Mouse (Mus musculus) CH12.LX (cell line): Measurements from ENCODE around the gene Rhoq. TPM values are rescaled to one million over a fixed set of nuclear protein-coding genes. Genes with fewer than 3 reads are reported as not detected.

Source experiments
- DNase-seq: peaks from one replicate; pipeline ENCODE4 v3.0.0-alpha.2; 2013; ENCODE audit errors: extremely low read depth
- H3K27ac ChIP-seq: 2 replicates; pipeline ENCODE4 v1.5.1; 2012; ENCODE audit warnings: low read depth, mild to moderate bottlenecking, control low read depth, moderate library complexity; ENCODE audit not compliant: insufficient read depth
- H3K27me3 ChIP-seq: replicated peaks from 2 replicates; pipeline ENCODE3; 2012; ENCODE audit warnings: inconsistent platforms
- H3K36me3 ChIP-seq, 2 experiments: replicated peaks in 1 of 2; 2 replicates each; pipeline versions ENCODE3 to v1.6.1; 2012; ENCODE audit warnings: inconsistent platforms in 1 of 2, low read length in 1 of 2, mild to moderate bottlenecking in 1 of 2, mixed read lengths in 1 of 2, moderate library complexity in 1 of 2; ENCODE audit not compliant: control insufficient read depth in 1 of 2, insufficient read depth in 1 of 2
- H3K4me1 ChIP-seq, 2 experiments: 2 replicates each; pipeline ENCODE4 v1.6.1; 2012; ENCODE audit warnings: inconsistent platforms in 1 of 2, moderate library complexity in 1 of 2; ENCODE audit not compliant: insufficient read depth in 2 of 2, control insufficient read depth in 1 of 2
- H3K4me2 ChIP-seq: 2 replicates; pipeline ENCODE4 v1.6.1; 2012; ENCODE audit warnings: low read depth, mild to moderate bottlenecking, control low read depth; ENCODE audit not compliant: poor library complexity, insufficient read depth, severe bottlenecking
- H3K4me3 ChIP-seq, 3 experiments: fragments of 150-350 bp in 1 of 3; sonication (generic) in 1 of 3; replicated peaks in 1 of 3; 2 replicates each; pipeline versions ENCODE3 to v1.5.1; 2011 to 2012; ENCODE audit warnings: low read depth in 2 of 3, low read length in 2 of 3, mild to moderate bottlenecking in 2 of 3, moderate library complexity in 2 of 3, control low read depth in 1 of 3, improper control_type of control experiment in 1 of 3, inconsistent platforms in 1 of 3, mixed read lengths in 1 of 3; ENCODE audit not compliant: poor library complexity in 1 of 3
- H3K79me2 ChIP-seq: replicated peaks from 2 replicates; pipeline ENCODE4 v1.6.1; 2012; ENCODE audit warnings: mild to moderate bottlenecking, moderate library complexity; ENCODE audit not compliant: control insufficient read depth, poor library complexity, insufficient read depth, severe bottlenecking; ENCODE audit errors: extremely low read depth
- H3K9ac ChIP-seq: 2 replicates; pipeline ENCODE4 v1.6.1; 2012; ENCODE audit warnings: low read depth, mild to moderate bottlenecking, control low read depth, moderate library complexity; ENCODE audit not compliant: insufficient read depth
- H3K9me3 ChIP-seq: replicated peaks from 2 replicates; pipeline ENCODE3; 2012; ENCODE audit warnings: low read length, inconsistent platforms, mixed read lengths
- CHD1 ChIP-seq: IDR thresholded peaks from 2 replicates; pipeline ENCODE4 v1.6.1; 2012; ENCODE audit warnings: low read depth, low read length, improper control_type of control experiment, inconsistent platforms
- CTCF ChIP-seq, 2 experiments: IDR thresholded peaks in 1 of 2; conservative IDR thresholded peaks in 1 of 2; 2 replicates each; pipeline ENCODE4 v1.5.1; 2011 to 2012; ENCODE audit warnings: low read depth in 2 of 2, low read length in 2 of 2, improper control_type of control experiment in 1 of 2, inconsistent platforms in 1 of 2, mild to moderate bottlenecking in 1 of 2, moderate library complexity in 1 of 2
- ELF1 ChIP-seq: IDR thresholded peaks from 2 replicates; pipeline ENCODE4 v1.6.1; 2014; ENCODE audit warnings: low read depth, mild to moderate bottlenecking, inconsistent platforms, low read length, improper control_type of control experiment
- EP300 ChIP-seq: IDR thresholded peaks from 2 replicates; pipeline ENCODE4 v1.6.1; 2011; ENCODE audit warnings: low read length, improper control_type of control experiment
- GABPA ChIP-seq: IDR thresholded peaks from 2 replicates; pipeline ENCODE4 v1.6.1; 2012; ENCODE audit warnings: low read depth, low read length, improper control_type of control experiment, inconsistent platforms; ENCODE audit not compliant: insufficient replicate concordance
- HCFC1 ChIP-seq: IDR thresholded peaks from 2 replicates; pipeline ENCODE4 v1.6.1; 2012; ENCODE audit warnings: low read depth, mild to moderate bottlenecking, inconsistent platforms, low read length, improper control_type of control experiment
- IRF4 ChIP-seq: IDR thresholded peaks from 2 replicates; pipeline ENCODE4 v1.6.1; 2014; ENCODE audit warnings: low read depth, mild to moderate bottlenecking, inconsistent platforms, low read length, improper control_type of control experiment
- JUN ChIP-seq: IDR thresholded peaks from 2 replicates; pipeline ENCODE4 v1.6.1; 2011; ENCODE audit warnings: low read depth, mild to moderate bottlenecking, low read length, improper control_type of control experiment, moderate library complexity; ENCODE audit not compliant: insufficient read depth
- MAFK ChIP-seq: IDR thresholded peaks from 2 replicates; pipeline ENCODE4 v1.6.1; 2011; ENCODE audit warnings: low read length, improper control_type of control experiment; ENCODE audit not compliant: insufficient replicate concordance
- MAZ ChIP-seq: IDR thresholded peaks from 2 replicates; pipeline ENCODE4 v1.6.1; 2012; ENCODE audit warnings: low read depth, mild to moderate bottlenecking, inconsistent platforms, low read length, improper control_type of control experiment, moderate library complexity
- NELFE ChIP-seq: IDR thresholded peaks from 2 replicates; pipeline ENCODE4 v1.6.1; 2011; ENCODE audit warnings: low read depth, low read length, improper control_type of control experiment
- PAX5 ChIP-seq: IDR thresholded peaks from 2 replicates; pipeline ENCODE4 v1.6.1; 2012; ENCODE audit warnings: low read length, inconsistent platforms, mixed read lengths
- POLR2AphosphoS2 ChIP-seq: IDR thresholded peaks from 2 replicates; pipeline ENCODE4 v1.6.1; 2011; ENCODE audit warnings: low read depth, low read length, improper control_type of control experiment
- RAD21 ChIP-seq: IDR thresholded peaks from 2 replicates; pipeline ENCODE4 v1.6.1; 2011; ENCODE audit warnings: low read depth, mild to moderate bottlenecking, low read length, improper control_type of control experiment, moderate library complexity
- RCOR1 ChIP-seq: conservative IDR thresholded peaks from 2 replicates; pipeline ENCODE4 v1.6.1; 2012; ENCODE audit warnings: low read depth, mild to moderate bottlenecking, inconsistent platforms, low read length, improper control_type of control experiment
- SIN3A ChIP-seq: IDR thresholded peaks from 2 replicates; pipeline ENCODE4 v1.6.1; 2012; ENCODE audit warnings: low read length, improper control_type of control experiment, inconsistent platforms
- SMC3 ChIP-seq: IDR thresholded peaks from 2 replicates; pipeline ENCODE4 v1.6.1; 2011; ENCODE audit warnings: low read depth, low read length, improper control_type of control experiment
- TCF12 ChIP-seq: IDR thresholded peaks from 2 replicates; pipeline ENCODE4 v1.6.1; 2014; ENCODE audit warnings: low read depth, mild to moderate bottlenecking, inconsistent platforms, low read length, improper control_type of control experiment
- UBTF ChIP-seq: IDR thresholded peaks from 2 replicates; pipeline ENCODE4 v1.6.1; 2012; ENCODE audit warnings: low read depth, mild to moderate bottlenecking, inconsistent platforms, low read length, improper control_type of control experiment, moderate library complexity
- USF1 ChIP-seq: IDR thresholded peaks from 2 replicates; pipeline ENCODE4 v1.6.1; 2014; ENCODE audit warnings: low read depth, mild to moderate bottlenecking, inconsistent platforms, low read length, improper control_type of control experiment
- ZKSCAN1 ChIP-seq: IDR thresholded peaks from 2 replicates; pipeline ENCODE4 v1.6.1; 2012; ENCODE audit warnings: low read depth, inconsistent platforms, low read length, improper control_type of control experiment, borderline replicate concordance
- dilution Hi-C: fragments of 300-500 bp; cut with MboI; formaldehyde crosslinking; loops from 2 replicates; pipeline ENCODE4 v1.14.3; 2020; ENCODE audit warnings: low sequenced_read_pairs; ENCODE audit not compliant: extremely low pct_unique_long_range_greater_than_20kb, extremely low pct_ligation_motif_present
- in situ Hi-C: fragments of 300-500 bp; cut with MboI; formaldehyde crosslinking; loops from 3 replicates; pipeline ENCODE4 v1.14.3; 2019; ENCODE audit warnings: low sequenced_read_pairs, low pct_ligation_motif_present, low pct_unique_long_range_greater_than_20kb, mixed read lengths
- polyA plus RNA-seq: library from polyadenylated mRNA; unstranded; fragments of >175 nt; gene quantifications from 2 replicates; pipeline ENCODE4 v1.2.1, GENCODE M21; 2012; ENCODE audit warnings: low read depth; ENCODE audit not compliant: insufficient read length
- total RNA-seq, 2 experiments: library from RNA; depleted of rRNA; stranded (reverse); fragments of 300-350 nt in 1 of 2; fragments of >200 nt in 1 of 2; gene quantifications; 2 replicates each; pipeline ENCODE4 v1.2.3; 2012 to 2014

Rhoq gene
- total and polyA plus RNA-seq, 3 experiments = 18.8 to 24.4 (median 23.2) TPM

GRCm38 (mm10) chr17:86929981-86930380 lies 32.9 kb upstream of the Rhoq start:
- in situ Hi-C loops = no loop called here
- H3K27ac ChIP-seq = no peak overlapping the region
- no peaks in the 10 kb centered on the region for H3K27me3 ChIP-seq
- H3K9me3 ChIP-seq = peaks cover 4% of the 10 kb centered on the region
- no peak overlapping the region for H3K4me2 ChIP-seq
- dilution Hi-C loops = no loop called here
- no peak for DNase-seq
- H3K79me2 ChIP-seq = no peaks in the 10 kb centered on the region
- H3K4me3 ChIP-seq = no peak overlapping the region
- H3K9ac ChIP-seq = no peak overlapping the region
- peaks cover 0 to 14% of the 10 kb centered on the region in 2 experiments; a peak in 2 of 4 replicates for H3K4me1 ChIP-seq
- TF ChIP-seq ELF1 (no peak), RAD21 (no peak), CTCF (conservative IDR thresholded peaks at IDR 0.05 in 1 of 2, IDR thresholded peaks at IDR 0.05 in 1 of 2; ENCODE audit: low read depth in 2 of 2, low read length in 2 of 2) (no peak), POLR2AphosphoS2 (no peak), SMC3 (no peak), MAZ (no peak), EP300 (no peak), MAFK (no peak), TCF12 (no peak), IRF4 (no peak), GABPA (no peak), ZKSCAN1 (no peak)
- H3K36me3 ChIP-seq = no peaks in the 10 kb centered on the region

- Histone ChIP-seq H3K27me3 (no peaks in the 10 kb centered on the region), H3K9me3 (no peaks in the 10 kb centered on the region), H3K36me3 (no peaks in the 10 kb centered on the region), H3K4me3 (no peak overlapping the region), H3K79me2 (no peaks in the 10 kb centered on the region), H3K4me2 (no peak overlapping the region), H3K9ac (no peak overlapping the region)
- no peak for DNase-seq
- no peak for TF ChIP-seq MAFK
- no peak for TF ChIP-seq ZKSCAN1
- TF ChIP-seq GABPA = no peak
- no peak for TF ChIP-seq USF1
- no peak for TF ChIP-seq SMC3
- no peak for TF ChIP-seq HCFC1
- TF ChIP-seq UBTF = no peak
- no peak for TF ChIP-seq RAD21
- TF ChIP-seq ELF1 = no peak
- TF ChIP-seq SIN3A = no peak
- no peak for TF ChIP-seq PAX5
- TF ChIP-seq TCF12 = no peak
- TF ChIP-seq RCOR1 = no peak
- no peak for TF ChIP-seq JUN
- TF ChIP-seq NELFE = no peak
- no peak for TF ChIP-seq CTCF (conservative IDR thresholded peaks at IDR 0.05 in 1 of 2, IDR thresholded peaks at IDR 0.05 in 1 of 2; ENCODE audit: low read depth in 2 of 2, low read length in 2 of 2)
- TF ChIP-seq CHD1 = no peak
- TF ChIP-seq, all 38 proteins: peak for 0
- Histone ChIP-seq H3K4me1 (peaks cover 3 to 19% of the 10 kb centered on the region in 2 experiments; a peak in 2 of 4 replicates), H3K27ac (no peak overlapping the region)
- dilution Hi-C loops = no loop called here
- in situ Hi-C loops = no loop called here
These were observed 30.0 kb upstream of the Rhoq start for GRCm38 (mm10) chr17:86932896-86933295.
